Comparison of ENCODE assay signal across 12 mouse cellular contexts in the genomic region with DNA sequence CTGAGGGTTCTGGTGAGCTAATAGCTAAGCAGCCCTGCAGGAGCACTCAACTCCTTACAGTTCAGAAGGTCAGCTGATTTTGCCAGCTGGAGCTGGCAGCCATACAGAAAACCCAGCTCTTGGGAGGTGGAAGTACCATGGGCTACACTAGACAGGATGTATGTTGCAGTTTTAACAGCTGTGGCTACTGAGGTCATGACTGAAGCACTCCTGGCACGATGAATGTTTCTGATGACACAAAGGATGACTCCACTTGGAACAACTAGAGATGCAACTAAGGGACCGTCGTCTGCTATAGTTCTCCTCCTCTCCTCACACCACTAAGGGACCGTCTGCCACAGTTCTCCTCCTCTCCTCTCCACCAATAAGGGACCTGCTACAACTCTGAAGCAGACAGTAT. TPM values are rescaled to one million over a fixed set of nuclear protein-coding genes. Genes with fewer than 3 reads are reported as not detected.
DNase-seq lines count a peak whose midpoint lies in the region; ATAC-seq and TF ChIP-seq lines count a peak whose summit lies in the region.
"Had no signal": no experiment of that assay in that cellular context is flagged by ENCODE, and none has a peak within 500 bp of the region (broad histone marks: within the 10 kb centered on the region; RNA-seq: fewer than 3 reads in every experiment).

No protein-coding gene starts in this region.

- WGBS in liver, postnatal 0 days (ENCODE audit: insufficient replicate concordance), result 76% methylated on average over 4 of the region's 4 CpGs
- 81% methylated on average over 4 of the region's 4 CpGs for WGBS in liver, embryonic 12.5 days (ENCODE audit: insufficient replicate concordance)

- H3K9me3 ChIP-seq in liver, postnatal 0 days (ENCODE audit: low read length), result no peaks in the 10 kb centered on the region
- no peaks in the 10 kb centered on the region for H3K9me3 ChIP-seq in liver, embryonic 12.5 days (replicated peaks)
- H3K9me3 ChIP-seq: embryonic facial prominence, embryonic 15.5 days; hindbrain, embryonic 12.5 days had no signal

- no peak for TF ChIP-seq CTCF in liver, postnatal 0 days (IDR thresholded peaks at IDR 0.05; ENCODE audit: low read depth)

- H3K27ac ChIP-seq in liver, postnatal 0 days (ENCODE audit: low read depth), result peak overlapping the region; percentile 18; the same call in 1 of the 2 replicates
- no peak overlapping the region for H3K27ac ChIP-seq in liver, embryonic 12.5 days
- H3K27ac ChIP-seq: embryonic facial prominence, embryonic 15.5 days; hindbrain, embryonic 12.5 days had no signal

- 0 out of 2 replicates have a peak, but pooled peaks have one; percentile 1 for ATAC-seq in liver, postnatal 0 days
- no peak for ATAC-seq in liver, embryonic 12.5 days

- peaks cover 15% of the 10 kb centered on the region for H3K36me3 ChIP-seq in liver, postnatal 0 days (replicated peaks; ENCODE audit: insufficient read depth, low read length)
- peaks cover 41% of the 10 kb centered on the region for H3K36me3 ChIP-seq in liver, embryonic 12.5 days

- H3K27me3 ChIP-seq in liver, postnatal 0 days (ENCODE audit: insufficient read depth, low read length), result no peaks in the 10 kb centered on the region
- no peaks in the 10 kb centered on the region for H3K27me3 ChIP-seq in liver, embryonic 12.5 days (replicated peaks)
- H3K27me3 ChIP-seq: embryonic facial prominence, embryonic 15.5 days; hindbrain, embryonic 12.5 days had no signal

- H3K4me2 ChIP-seq in liver, postnatal 0 days (ENCODE audit: low read depth, low read length), result no peak overlapping the region; the same call in 1 of the 2 replicates
- no peak overlapping the region for H3K4me2 ChIP-seq in liver, embryonic 12.5 days
- H3K4me2 ChIP-seq: embryonic facial prominence, embryonic 15.5 days; hindbrain, embryonic 12.5 days had no signal

- no peak for TF ChIP-seq EP300 in liver, postnatal 0 days (IDR thresholded peaks at IDR 0.05; ENCODE audit: low read depth)

- H3K4me1 ChIP-seq in liver, postnatal 0 days (ENCODE audit: insufficient read depth), result peaks cover 14% of the 10 kb centered on the region
- H3K4me1 ChIP-seq in liver, embryonic 12.5 days, result peaks cover 32% of the 10 kb centered on the region

- no peak overlapping the region for H3K9ac ChIP-seq in liver, postnatal 0 days (replicated peaks)
- H3K9ac ChIP-seq in liver, embryonic 12.5 days, result no peak overlapping the region
- H3K9ac ChIP-seq: embryonic facial prominence, embryonic 15.5 days; hindbrain, embryonic 12.5 days had no signal

- H3K4me3 ChIP-seq in liver, postnatal 0 days (ENCODE audit: low read depth, low read length), result no peak overlapping the region
- H3K4me3 ChIP-seq in liver, embryonic 12.5 days, result no peak overlapping the region
- H3K4me3 ChIP-seq: embryonic facial prominence, embryonic 15.5 days; hindbrain, embryonic 12.5 days had no signal

- DNase-seq in adrenal gland, adult 2 months, result peak; percentile 40
- DNase-seq in adrenal gland, adult 8-10 months, result no peak
- no peak for DNase-seq in liver, postnatal 0 days
- peak; percentile 50 for DNase-seq in brain, adult 2 months (ENCODE audit: low read depth, low spot score)
- peak; percentile 47 to 72 for DNase-seq in kidney, postnatal 25 days
- DNase-seq in cerebellum, postnatal 36 days, result no peak
- DNase-seq in thymus, adult 18-20 months, result no peak
- DNase-seq: liver; thymus, postnatal 14 days had no signal

RNA-seq across cellular contexts. Expression of gene Zbtb43, which starts 2.4 kb away (rescaled TPM):
- total RNA-seq in adrenal gland, adult 2 months (2021), result 10 to 100 TPM; 19.9 to 26.4 TPM
- polyA plus RNA-seq in adrenal gland, adult 2 months (2012; rRNA removed), result 3.5 and 4.9 TPM in 2 replicates
- total RNA-seq in adrenal gland, adult 8-10 months (2022), result 10 to 100 TPM; 18.1 to 24.5 (median 22.5) TPM
- 6.1 and 8.0 TPM in 2 replicates for polyA plus RNA-seq in liver, postnatal 0 days (2015; fragmentation: Nextera tagmentation; extraction: Ambion mirVana)
- 8.4 TPM in 2 replicates for polyA plus RNA-seq in liver, embryonic 12.5 days (2016; fragmentation: Nextera tagmentation; extraction: Ambion mirVana)

RNA-seq across cellular contexts. Expression of gene Zbtb34, which starts 34.8 kb away (rescaled TPM):
- total RNA-seq in adrenal gland, adult 2 months (2021), result 1 to 10 TPM; 6.4 to 7.1 TPM
- 2.4 and 3.8 TPM in 2 replicates for polyA plus RNA-seq in adrenal gland, adult 2 months (2012; rRNA removed)
- 10 to 100 TPM in 1 of 4 experiments, 1 to 10 TPM in 3; 6.9 to 12.1 (median 8.7) TPM for total RNA-seq in adrenal gland, adult 8-10 months (2022)
- polyA plus RNA-seq in liver, postnatal 0 days (2015; fragmentation: Nextera tagmentation; extraction: Ambion mirVana), result 0.98 and 1.1 TPM in 2 replicates
- 3.6 and 3.7 TPM in 2 replicates for polyA plus RNA-seq in liver, embryonic 12.5 days (2016; fragmentation: Nextera tagmentation; extraction: Ambion mirVana)

Comparison
In these comparisons a context has a peak if more than half of its experiments do, and no peak if none do; other contexts are left out.
1. DNase-seq: peak in adrenal gland, adult 2 months (single experiment), brain, adult 2 months (single experiment) and kidney, postnatal 25 days (2 of 2); none in adrenal gland, adult 8-10 months (single experiment), liver, postnatal 0 days (single experiment), cerebellum, postnatal 36 days (0 of 2) and thymus, adult 18-20 months (0 of 2).